Mouse (Mus musculus): ENCODE results near the gene Osgin1. TPM values are rescaled to one million over a fixed set of nuclear protein-coding genes. Genes with fewer than 3 reads are reported as not detected.

The Osgin1 gene
- polyA plus RNA-seq, 1 experiment from 2014 or later: 10.2 TPM

Other genes with a start within 250 kb of the Osgin1 start
- gene Hsbp1, start 89.6 kb upstream of the Osgin1 start, polyA plus RNA-seq (2015; fragmentation: Nextera tagmentation; extraction: Ambion mirVana): 292 and 307 TPM in 2 replicates
- 12.5 and 13.5 TPM in 2 replicates for gene Mlycd, start 39.2 kb upstream of the Osgin1 start, polyA plus RNA-seq (2015; fragmentation: Nextera tagmentation; extraction: Ambion mirVana)
- 0.74 and 1.5 TPM in 2 replicates for gene Necab2, start 12.6 kb downstream of the Osgin1 start, polyA plus RNA-seq (2015; fragmentation: Nextera tagmentation; extraction: Ambion mirVana)
- not detected in 2 replicates for gene Slc38a8, start 67.6 kb downstream of the Osgin1 start, polyA plus RNA-seq (2015; fragmentation: Nextera tagmentation; extraction: Ambion mirVana)
- 108 and 115 TPM in 2 replicates for gene Mbtps1, start 124.6 kb downstream of the Osgin1 start, polyA plus RNA-seq (2015; fragmentation: Nextera tagmentation; extraction: Ambion mirVana)
- gene Hsdl1, start 141.1 kb downstream of the Osgin1 start, polyA plus RNA-seq (2015; fragmentation: Nextera tagmentation; extraction: Ambion mirVana): 31.0 and 39.2 TPM in 2 replicates
- 0.30 and 0.66 TPM in 2 replicates for gene Dnaaf1, start 141.1 kb downstream of the Osgin1 start, polyA plus RNA-seq (2015; fragmentation: Nextera tagmentation; extraction: Ambion mirVana)
- 11.0 and 11.3 TPM in 2 replicates for gene Taf1c, start 171.1 kb downstream of the Osgin1 start, polyA plus RNA-seq (2015; fragmentation: Nextera tagmentation; extraction: Ambion mirVana)
- 0.06 TPM in 1 of 2 replicates, not detected in the other for gene Adad2, start 178.6 kb downstream of the Osgin1 start, polyA plus RNA-seq (2015; fragmentation: Nextera tagmentation; extraction: Ambion mirVana)
- gene Kcng4, start 201.6 kb downstream of the Osgin1 start, polyA plus RNA-seq (2015; fragmentation: Nextera tagmentation; extraction: Ambion mirVana): 0.10 and 0.18 TPM in 2 replicates
- 33.9 and 38.6 TPM in 2 replicates for gene Wfdc1, start 232.2 kb downstream of the Osgin1 start, polyA plus RNA-seq (2015; fragmentation: Nextera tagmentation; extraction: Ambion mirVana)

All from stomach, embryonic 16.5 days (tissue).